ENCODE assay signal across 8 mouse cellular contexts in genomic region chr13:43503395-43503850, GRCm38 (mm10). TPM values are rescaled to one million over a fixed set of nuclear protein-coding genes. Genes with fewer than 3 reads are reported as not detected.
A peak's percentile ranks its signal among the peaks of the same experiment; 100 is the strongest.
DNase-seq lines count a peak whose midpoint lies in the region; ATAC-seq and TF ChIP-seq lines count a peak whose summit lies in the region.

No protein-coding gene starts in this region.

- peak overlapping the region; percentile 57 for H3K4me2 ChIP-seq in hindbrain, embryonic 16.5 days (ENCODE audit: low read length)
- H3K4me2 ChIP-seq in liver, embryonic 12.5 days, result peak overlapping the region; percentile 63
- H3K4me2 ChIP-seq in midbrain, postnatal 0 days (ENCODE audit: low read depth, low read length, poor library complexity, severe bottlenecking), result peak overlapping the region; percentile 36

- TF ChIP-seq CTCF in embryonic fibroblast, embryonic 13.5 days (IDR thresholded peaks at IDR 0.05; ENCODE audit: borderline replicate concordance, insufficient read depth, low read length), result no peak
- no peak for TF ChIP-seq CTCF in midbrain, postnatal 0 days (IDR thresholded peaks at IDR 0.05)

- no peaks in the 10 kb centered on the region for H3K9me3 ChIP-seq in hindbrain, embryonic 16.5 days (ENCODE audit: control insufficient read depth, low read length)
- H3K9me3 ChIP-seq in liver, embryonic 12.5 days (replicated peaks), result no peaks in the 10 kb centered on the region
- H3K9me3 ChIP-seq in midbrain, postnatal 0 days (ENCODE audit: low read length), result no peaks in the 10 kb centered on the region

- no peaks in the 10 kb centered on the region for H3K4me1 ChIP-seq in embryonic fibroblast, embryonic 13.5 days (ENCODE audit: control insufficient read depth, insufficient read depth, low read length)
- peaks cover 12% of the 10 kb centered on the region for H3K4me1 ChIP-seq in hindbrain, embryonic 16.5 days (ENCODE audit: control insufficient read depth, insufficient read depth, low read depth, low read length)
- H3K4me1 ChIP-seq in liver, embryonic 12.5 days, result peaks cover 13% of the 10 kb centered on the region; the same call in 1 of the 2 replicates
- H3K4me1 ChIP-seq in midbrain, postnatal 0 days (ENCODE audit: insufficient read depth, low read length), result no peaks in the 10 kb centered on the region

- H3K9ac ChIP-seq in hindbrain, embryonic 16.5 days (ENCODE audit: low read depth, low read length), result peak overlapping the region; percentile 49
- 0 out of 2 replicates have a peak overlapping the region, but pooled peaks have one; percentile 42 for H3K9ac ChIP-seq in liver, embryonic 12.5 days
- H3K9ac ChIP-seq in midbrain, postnatal 0 days (replicated peaks; ENCODE audit: low read length, poor library complexity, severe bottlenecking), result no peak overlapping the region

- H3K27ac ChIP-seq in embryonic fibroblast, embryonic 13.5 days (ENCODE audit: insufficient read depth, low read length), result no peak overlapping the region
- peak overlapping the region; percentile 78 for H3K27ac ChIP-seq in hindbrain, embryonic 16.5 days (ENCODE audit: low read depth, low read length)
- no peak overlapping the region for H3K27ac ChIP-seq in liver, embryonic 12.5 days
- peak overlapping the region; percentile 60 for H3K27ac ChIP-seq in midbrain, postnatal 0 days (ENCODE audit: low read depth, low read length)

- peak overlapping the region; percentile 28; the same call in 1 of the 2 replicates for H3K4me3 ChIP-seq in embryonic fibroblast, embryonic 13.5 days (ENCODE audit: insufficient read depth, low read length)
- peak overlapping the region; percentile 31 for H3K4me3 ChIP-seq in hindbrain, embryonic 16.5 days (ENCODE audit: low read length)
- H3K4me3 ChIP-seq in liver, embryonic 12.5 days, result peak overlapping the region; percentile 32
- no peak overlapping the region for H3K4me3 ChIP-seq in midbrain, postnatal 0 days (ENCODE audit: low read depth, low read length)

- peak; percentile 43; the same call in 1 of the 2 replicates for ATAC-seq in hindbrain, embryonic 16.5 days
- ATAC-seq in liver, embryonic 12.5 days, result no peak
- ATAC-seq in midbrain, postnatal 0 days (ENCODE audit: low FRiP score), result peak; percentile 55; the same call in 1 of the 2 replicates

- no peaks in the 10 kb centered on the region for H3K27me3 ChIP-seq in hindbrain, embryonic 16.5 days (replicated peaks; ENCODE audit: control insufficient read depth, insufficient read depth, low read length)
- no peaks in the 10 kb centered on the region for H3K27me3 ChIP-seq in liver, embryonic 12.5 days (replicated peaks)
- peaks cover 3% of the 10 kb centered on the region; the same call in 1 of the 2 replicates for H3K27me3 ChIP-seq in midbrain, postnatal 0 days (ENCODE audit: insufficient read depth, low read length)

- peak; percentile 38 to 41 for DNase-seq in spleen, adult 18-20 months
- DNase-seq in spleen, adult 12 weeks (ENCODE audit: low spot score), result no peak
- DNase-seq in midbrain, postnatal 0 days (ENCODE audit: low spot score), result peak; percentile 63
- peak; percentile 21 to 42 for DNase-seq in thymus, postnatal 36 days
- no peak for DNase-seq in gastrocnemius, adult 8-10 months (ENCODE audit: low spot score in 2 of 2)

- TF ChIP-seq POLR2A in embryonic fibroblast, embryonic 13.5 days (IDR thresholded peaks at IDR 0.05; ENCODE audit: low read depth, low read length), result no peak

- H3K36me3 ChIP-seq in hindbrain, embryonic 16.5 days (ENCODE audit: control insufficient read depth, insufficient read depth, low read length), result no peaks in the 10 kb centered on the region
- no peaks in the 10 kb centered on the region for H3K36me3 ChIP-seq in liver, embryonic 12.5 days
- no peaks in the 10 kb centered on the region for H3K36me3 ChIP-seq in midbrain, postnatal 0 days (ENCODE audit: insufficient read depth, low read length)

- WGBS in hindbrain, embryonic 16.5 days, result under 1% methylated on average over 19 of the region's 19 CpGs
- 6% methylated on average over 19 of the region's 19 CpGs for WGBS in liver, embryonic 12.5 days (ENCODE audit: insufficient replicate concordance)
- WGBS in midbrain, postnatal 0 days, result under 1% methylated on average over 17 of the region's 19 CpGs

RNA-seq across cellular contexts. Expression of gene Ranbp9, which starts 22.3 kb away (rescaled TPM):
- 55.4 and 74.1 TPM in 2 replicates for polyA plus RNA-seq in embryonic fibroblast, embryonic 13.5 days (2011; ENCODE audit: insufficient read length, low read depth, missing spikeins)
- polyA plus RNA-seq in hindbrain, embryonic 16.5 days (2015; fragmentation: Nextera tagmentation; extraction: Ambion mirVana), result 10.0 and 11.2 TPM in 2 replicates
- 3.3 and 4.5 TPM in 2 replicates for polyA plus RNA-seq in liver, embryonic 12.5 days (2016; fragmentation: Nextera tagmentation; extraction: Ambion mirVana)
- total RNA-seq in midbrain, postnatal 0 days (2014; rRNA removed), result 43.7 and 51.5 TPM in 2 replicates
- polyA plus RNA-seq in midbrain, postnatal 0 days (2015; fragmentation: Nextera tagmentation; extraction: Ambion mirVana), result 9.7 and 11.7 TPM in 2 replicates
- 10 to 100 TPM; 38.0 to 44.9 (median 43.3) TPM for total RNA-seq in gastrocnemius, adult 8-10 months (2022)

RNA-seq across cellular contexts. Expression of gene Mcur1, which starts 56.6 kb away (rescaled TPM):
- 11.8 and 14.1 TPM in 2 replicates for polyA plus RNA-seq in embryonic fibroblast, embryonic 13.5 days (2011; ENCODE audit: insufficient read length, low read depth, missing spikeins)
- polyA plus RNA-seq in hindbrain, embryonic 16.5 days (2015; fragmentation: Nextera tagmentation; extraction: Ambion mirVana), result 6.2 and 8.0 TPM in 2 replicates
- 8.3 and 9.0 TPM in 2 replicates for polyA plus RNA-seq in liver, embryonic 12.5 days (2016; fragmentation: Nextera tagmentation; extraction: Ambion mirVana)
- 9.9 and 10.9 TPM in 2 replicates for total RNA-seq in midbrain, postnatal 0 days (2014; rRNA removed)
- 6.1 and 7.0 TPM in 2 replicates for polyA plus RNA-seq in midbrain, postnatal 0 days (2015; fragmentation: Nextera tagmentation; extraction: Ambion mirVana)
- total RNA-seq in gastrocnemius, adult 8-10 months (2022), result 10 to 100 TPM; 25.5 to 34.6 (median 30.2) TPM

Comparison
In these comparisons a context has a peak if more than half of its experiments do, and no peak if none do; other contexts are left out.
1. DNase-seq: peak in spleen, adult 18-20 months (2 of 2), midbrain, postnatal 0 days (single experiment) and thymus, postnatal 36 days (2 of 2); none in spleen, adult 12 weeks (single experiment) and gastrocnemius, adult 8-10 months (0 of 2).
2. H3K27ac ChIP-seq: peak in hindbrain, embryonic 16.5 days (single experiment) and midbrain, postnatal 0 days (single experiment); none in embryonic fibroblast, embryonic 13.5 days (single experiment) and liver, embryonic 12.5 days (single experiment).
3. Peak in every context shown above with its lines, with median percentiles within 50 percentile points of each other: H3K4me2 ChIP-seq.